Mouse (Mus musculus): ENCODE results near the gene Olfr516. TPM values are rescaled to one million over a fixed set of nuclear protein-coding genes. Genes with fewer than 3 reads are reported as not detected.
"Not testable (repeated sequence)": the region's sequence is repeated elsewhere in the genome, so short reads cannot be mapped to it uniquely, and the experiment has no call there.

The Olfr516 gene
- not detected in 2 replicates for polyA plus RNA-seq (2016; fragmentation: Nextera tagmentation; extraction: Ambion mirVana)

DNA sequence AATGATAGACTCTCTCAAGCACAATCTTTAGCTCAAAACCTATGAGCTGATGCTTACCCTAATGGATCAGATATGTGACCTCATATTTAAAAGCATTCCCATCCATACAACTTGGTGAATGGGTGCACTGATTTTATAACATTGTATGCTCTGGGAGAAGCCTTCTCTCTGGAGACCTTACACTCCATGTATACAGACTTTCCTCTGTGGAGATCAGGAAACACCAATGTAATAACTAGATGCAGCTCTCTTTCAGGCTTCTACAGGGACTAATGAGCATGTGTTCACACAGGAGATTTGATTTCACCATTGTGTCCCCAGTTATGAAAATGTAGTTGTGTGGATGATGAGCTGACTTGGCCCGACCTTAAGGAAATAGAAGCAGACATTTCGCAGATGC is at the start of gene Olfr516:
TSS of gene Olfr516 (minus strand) at position 101 of the 400 bp plus-strand sequence.
- H3K27me3 ChIP-seq (ENCODE audit: low read depth, poor library complexity, severe bottlenecking), result no peaks in the 10 kb centered on the region
- no peaks in the 10 kb centered on the region for H3K36me3 ChIP-seq
- no peaks in the 10 kb centered on the region for H3K4me1 ChIP-seq
- H3K27ac ChIP-seq, result no peak within 1 kb of the TSS
- 92% methylated on average over 2 of the region's 2 CpGs for WGBS
- no peak for DNase-seq (ENCODE audit: low spot score)
- no peaks in the 10 kb centered on the region for H3K9me3 ChIP-seq (replicated peaks)
- H3K4me3 ChIP-seq, result no peak within 1 kb of the TSS

GRCm38 (mm10) chr7:108894320-108894719 is 44.0 kb upstream of the Olfr516 start, which contains the start of gene Olfr519:
Olfr519 (minus strand) TSS chr7:108894420.
- Histone ChIP-seq H3K27me3 (ENCODE audit: low read depth, poor library complexity, severe bottlenecking) (no peaks in the 10 kb centered on the region), H3K4me3 (no peak within 1 kb of the TSS), H3K9me3 (replicated peaks) (no peaks in the 10 kb centered on the region), H3K36me3 (no peaks in the 10 kb centered on the region), H3K4me1 (no peaks in the 10 kb centered on the region), H3K27ac (no peak within 1 kb of the TSS)
- whole genome bisulfite sequencing, result 91% methylated on average over 5 of the region's 5 CpGs
- no peak for DNase-seq (ENCODE audit: low spot score)

DNA sequence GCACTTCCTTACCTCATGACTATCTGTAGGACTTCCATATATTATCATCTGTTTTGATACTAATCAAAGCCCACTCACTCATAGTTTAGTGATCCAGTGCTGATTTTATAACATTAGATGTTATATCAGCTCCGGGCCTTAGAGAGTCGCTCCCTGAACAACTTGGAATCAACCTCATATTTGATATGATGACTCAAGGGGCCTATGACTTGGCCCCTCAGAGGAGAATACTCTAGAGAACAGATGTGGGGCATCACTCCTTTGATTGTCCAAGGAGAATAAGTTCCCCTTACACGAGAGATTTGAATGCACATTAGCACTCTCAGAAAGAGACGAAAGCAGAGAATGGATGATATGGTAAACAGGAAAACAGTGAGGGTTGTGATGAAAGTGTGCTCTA is 34.6 kb upstream of the Olfr516 start, which contains the start of gene Olfr518:
TSS of gene Olfr518 (minus strand) at position 101 of the 400 bp plus-strand sequence.
- DNase-seq (ENCODE audit: low spot score), result no peak
- WGBS, result 88% methylated on average over 4 of the region's 4 CpGs

DNA sequence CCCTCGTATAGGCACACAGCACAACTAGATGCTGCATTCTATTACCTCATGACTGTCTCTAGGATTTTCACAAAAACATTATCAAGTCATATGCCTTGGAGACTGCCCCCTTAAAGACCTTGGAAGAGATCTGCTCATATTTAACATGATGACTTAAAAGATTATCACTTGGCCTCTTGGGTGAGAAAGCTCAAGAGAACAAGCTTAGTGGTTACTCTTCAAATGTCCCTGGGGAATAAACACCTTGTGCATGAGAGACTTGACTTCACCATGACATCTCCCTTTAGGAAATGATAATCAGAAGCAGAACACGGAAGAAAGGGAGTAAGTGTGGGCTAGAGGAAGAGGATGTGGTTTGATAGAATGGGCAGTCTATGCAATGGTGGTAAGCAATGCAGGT is 21.9 kb upstream of the Olfr516 start, which contains the start of gene Olfr517:
TSS of gene Olfr517 (minus strand) at position 101 of the 400 bp plus-strand sequence.
- no peaks in the 10 kb centered on the region for H3K27me3 ChIP-seq (ENCODE audit: low read depth, poor library complexity, severe bottlenecking)
- no peak within 1 kb of the TSS for H3K4me3 ChIP-seq
- no peak for DNase-seq (ENCODE audit: low spot score)
- 78% methylated on average over 2 of the region's 2 CpGs for WGBS
- H3K4me1 ChIP-seq, result no peaks in the 10 kb centered on the region
- no peaks in the 10 kb centered on the region for H3K36me3 ChIP-seq
- no peaks in the 10 kb centered on the region for H3K9me3 ChIP-seq (replicated peaks)
- no peak within 1 kb of the TSS for H3K27ac ChIP-seq

More for the DNA sequence above, 34.6 kb upstream of the Olfr516 start, which contains the start of gene Olfr518:
- H3K36me3 ChIP-seq, result no peaks in the 10 kb centered on the region
- no peaks in the 10 kb centered on the region for H3K9me3 ChIP-seq (replicated peaks)
- no peak within 1 kb of the TSS for H3K27ac ChIP-seq
- H3K27me3 ChIP-seq (ENCODE audit: low read depth, poor library complexity, severe bottlenecking), result no peaks in the 10 kb centered on the region
- H3K4me3 ChIP-seq, result no peak within 1 kb of the TSS
- H3K4me1 ChIP-seq, result no peaks in the 10 kb centered on the region

- no peak within 1 kb of the TSS for H3K27ac ChIP-seq
- H3K27me3 ChIP-seq (ENCODE audit: low read depth, poor library complexity, severe bottlenecking), result no peaks in the 10 kb centered on the region
- no peak within 1 kb of the TSS for H3K4me3 ChIP-seq
- no peaks in the 10 kb centered on the region for H3K9me3 ChIP-seq (replicated peaks)
- DNase-seq (ENCODE audit: low spot score), result no peak
- no peaks in the 10 kb centered on the region for H3K36me3 ChIP-seq
- H3K4me1 ChIP-seq, result no peaks in the 10 kb centered on the region
These were observed 24.4 kb downstream of the Olfr516 start, which contains the start of gene Olfr514 for GRCm38 (mm10) chr7:108825897-108826296. Olfr514 (minus strand) TSS chr7:108825997.

DNA sequence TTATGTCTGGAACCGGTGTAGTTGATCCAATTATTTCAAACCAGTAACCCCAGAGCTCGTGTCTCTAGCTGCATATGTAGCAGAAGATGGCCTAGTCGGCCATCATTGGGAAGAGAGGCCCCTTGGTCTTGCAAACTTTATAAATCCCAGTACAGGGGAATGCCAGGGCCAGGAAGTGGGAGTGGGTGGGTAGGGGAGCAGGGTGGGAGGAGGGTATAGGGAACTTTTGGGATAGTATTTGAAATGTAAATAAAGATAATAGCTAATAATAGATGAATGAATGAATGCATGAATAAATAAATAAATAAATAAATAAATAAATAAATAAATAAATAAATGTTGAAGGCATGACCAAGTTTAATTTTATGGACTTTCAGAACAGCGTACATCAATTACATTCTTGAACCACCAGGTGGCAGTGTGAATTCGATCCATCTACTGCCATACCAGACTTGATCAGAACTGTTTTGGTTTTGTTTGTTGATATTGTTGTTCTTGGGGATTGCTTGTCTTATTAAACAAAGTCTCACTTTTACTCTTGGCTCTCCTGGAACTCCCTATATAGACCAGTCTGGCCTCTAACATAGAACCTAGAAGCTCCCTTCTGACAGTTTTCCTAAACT is 35.6 kb downstream of the Olfr516 start:
- H3K9me3 ChIP-seq (replicated peaks); H3K4me3 ChIP-seq; H3K4me1 ChIP-seq; H3K27ac ChIP-seq; H3K36me3 ChIP-seq; H3K27me3 ChIP-seq (ENCODE audit: low read depth, poor library complexity, severe bottlenecking): not testable (repeated sequence)
- WGBS, result 59% methylated on average over 5 of the region's 5 CpGs
- peak; percentile 41 for DNase-seq (ENCODE audit: low spot score)

- Histone ChIP-seq H3K4me1 (peaks cover 18% of the 10 kb centered on the region), H3K36me3 (no peaks in the 10 kb centered on the region), H3K4me3 (no peak overlapping the region), H3K9me3 (replicated peaks) (no peaks in the 10 kb centered on the region), H3K27me3 (ENCODE audit: low read depth, poor library complexity, severe bottlenecking) (no peaks in the 10 kb centered on the region), H3K27ac (peak overlapping the region; percentile 87)
- DNase-seq (ENCODE audit: low spot score), result peak; percentile 56
- WGBS, result 15% methylated on average over 1 of the region's 1 CpGs
These were observed 53.0 kb downstream of the Olfr516 start for GRCm38 (mm10) chr7:108797205-108797933.

Other genes starting within 250 kb of the Olfr516 start
- gene Olfr506, start 239.7 kb downstream of the Olfr516 start, polyA plus RNA-seq (2016; fragmentation: Nextera tagmentation; extraction: Ambion mirVana), result not detected in 2 replicates
- gene Olfr507, start 228.7 kb downstream of the Olfr516 start, polyA plus RNA-seq (2016; fragmentation: Nextera tagmentation; extraction: Ambion mirVana), result not detected in 2 replicates
- not detected in 2 replicates for gene Olfr508, start 220.5 kb downstream of the Olfr516 start, polyA plus RNA-seq (2016; fragmentation: Nextera tagmentation; extraction: Ambion mirVana)
- not detected in 2 replicates for gene Olfr509, start 198.6 kb downstream of the Olfr516 start, polyA plus RNA-seq (2016; fragmentation: Nextera tagmentation; extraction: Ambion mirVana)
- gene Olfr510, start 184.1 kb downstream of the Olfr516 start, polyA plus RNA-seq (2016; fragmentation: Nextera tagmentation; extraction: Ambion mirVana), result not detected in 2 replicates
- gene Olfr512, start 137.2 kb downstream of the Olfr516 start, polyA plus RNA-seq (2016; fragmentation: Nextera tagmentation; extraction: Ambion mirVana), result not detected in 2 replicates
- gene Olfr513, start 99.6 kb downstream of the Olfr516 start, polyA plus RNA-seq (2016; fragmentation: Nextera tagmentation; extraction: Ambion mirVana), result not detected in 2 replicates
- not detected in 2 replicates for gene Olfr514, start 24.5 kb downstream of the Olfr516 start, polyA plus RNA-seq (2016; fragmentation: Nextera tagmentation; extraction: Ambion mirVana)
- gene Olfr517, start 21.9 kb upstream of the Olfr516 start, polyA plus RNA-seq (2016; fragmentation: Nextera tagmentation; extraction: Ambion mirVana), result not detected in 2 replicates
- gene Olfr518, start 34.5 kb upstream of the Olfr516 start, polyA plus RNA-seq (2016; fragmentation: Nextera tagmentation; extraction: Ambion mirVana), result not detected in 2 replicates
- not detected in 2 replicates for gene Olfr519, start 43.9 kb upstream of the Olfr516 start, polyA plus RNA-seq (2016; fragmentation: Nextera tagmentation; extraction: Ambion mirVana)
- 0.11 and 0.14 TPM in 2 replicates for gene Nlrp10, start 79.6 kb upstream of the Olfr516 start, polyA plus RNA-seq (2016; fragmentation: Nextera tagmentation; extraction: Ambion mirVana)
- gene Eif3f, start 83.9 kb upstream of the Olfr516 start, polyA plus RNA-seq (2016; fragmentation: Nextera tagmentation; extraction: Ambion mirVana), result 85.8 and 87.3 TPM in 2 replicates
- 2.4 and 3.7 TPM in 2 replicates for gene Tub, start 99.8 kb upstream of the Olfr516 start, polyA plus RNA-seq (2016; fragmentation: Nextera tagmentation; extraction: Ambion mirVana)
- gene Ric3, start 232.8 kb upstream of the Olfr516 start, polyA plus RNA-seq (2016; fragmentation: Nextera tagmentation; extraction: Ambion mirVana), result 4.6 and 5.8 TPM in 2 replicates